Mouse (Mus musculus) CH12F3 (cell line): ENCODE results near the gene Kcnd3.

Experiments
- in situ Hi-C: fragments of 300-500 bp; cut with MboI; formaldehyde crosslinking; loops from 2 replicates; pipeline ENCODE4 v1.14.3; 2020; ENCODE audit warnings: low sequenced_read_pairs

Gene Kcnd3

DNA sequence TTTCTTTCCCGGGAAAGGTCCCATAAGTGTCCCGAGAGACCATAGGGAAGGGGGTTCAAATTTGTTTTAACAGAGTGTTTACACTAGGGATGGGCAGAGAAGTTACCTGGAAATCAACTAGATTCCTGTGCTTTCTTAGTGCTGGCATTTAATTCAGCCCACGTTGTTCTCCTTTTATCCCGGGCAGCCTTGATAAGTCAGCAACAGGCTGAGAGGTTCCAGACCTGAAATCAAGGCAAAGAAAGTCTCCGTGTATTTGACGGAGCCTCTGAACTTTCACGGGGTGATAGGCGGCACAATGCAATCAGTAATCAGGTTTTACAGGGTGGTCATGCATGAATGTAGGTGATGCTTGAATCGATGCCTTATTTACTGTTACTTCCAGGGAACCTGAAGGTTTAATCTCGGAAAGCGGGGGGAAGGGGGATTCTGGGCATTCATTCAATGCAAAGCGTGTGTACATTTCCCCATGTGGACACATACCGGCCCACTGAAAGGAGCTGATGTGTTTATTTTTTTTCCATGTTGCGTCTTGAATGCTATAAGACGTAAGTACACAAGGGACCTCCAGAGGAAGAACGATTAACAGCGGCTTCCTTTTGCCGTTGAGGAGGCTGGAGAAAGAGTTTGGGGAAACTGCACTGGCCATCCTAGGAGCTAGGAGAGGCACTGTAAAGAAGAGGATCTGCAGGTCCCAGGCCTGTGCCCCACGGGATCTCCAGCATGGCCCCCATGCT, 1.3 kb downstream of the Kcnd3 start:
- in situ Hi-C loops: no loop called here

DNA sequence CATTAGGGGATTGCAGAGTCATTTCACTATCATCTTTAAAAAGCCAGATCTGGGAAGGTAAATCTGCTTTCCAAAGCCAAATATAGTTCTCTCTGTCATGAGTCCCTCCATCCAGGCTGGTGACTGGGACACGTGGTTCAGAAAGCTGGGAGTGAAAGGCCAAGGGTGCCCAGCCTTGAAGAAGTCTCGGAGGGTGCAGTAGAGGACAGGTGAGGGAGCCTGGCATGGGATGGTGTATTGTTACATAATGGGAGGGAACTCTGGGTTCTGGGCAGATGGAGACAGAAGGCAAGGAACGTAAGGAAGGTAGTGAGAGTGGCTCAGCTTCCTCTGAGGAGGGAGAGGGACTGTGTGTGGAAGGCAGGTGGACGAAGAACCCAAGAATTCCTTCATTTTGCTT, 5.5 kb downstream of the Kcnd3 start:
- in situ Hi-C loops: no loop called here

DNA sequence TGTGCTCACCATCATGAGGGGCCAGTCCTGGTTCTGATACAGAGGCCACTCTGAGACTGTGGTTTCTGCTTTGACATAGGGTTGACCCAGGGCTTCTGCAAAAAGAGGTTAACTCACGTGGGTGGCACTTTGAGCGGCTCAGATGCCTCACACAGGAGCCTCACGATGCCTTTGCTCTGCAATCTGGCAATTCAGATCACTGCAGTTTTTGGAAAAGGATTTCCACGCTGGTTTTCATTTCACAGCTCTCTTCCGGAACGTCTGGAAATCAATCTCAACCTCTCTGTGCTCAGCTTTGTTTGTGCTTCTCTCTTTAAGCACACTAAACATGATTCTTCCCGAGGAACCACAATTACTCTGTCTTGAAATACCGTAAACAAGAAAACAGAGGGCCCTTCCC, 14.4 kb downstream of the Kcnd3 start:
- in situ Hi-C loops: no loop called here

DNA sequence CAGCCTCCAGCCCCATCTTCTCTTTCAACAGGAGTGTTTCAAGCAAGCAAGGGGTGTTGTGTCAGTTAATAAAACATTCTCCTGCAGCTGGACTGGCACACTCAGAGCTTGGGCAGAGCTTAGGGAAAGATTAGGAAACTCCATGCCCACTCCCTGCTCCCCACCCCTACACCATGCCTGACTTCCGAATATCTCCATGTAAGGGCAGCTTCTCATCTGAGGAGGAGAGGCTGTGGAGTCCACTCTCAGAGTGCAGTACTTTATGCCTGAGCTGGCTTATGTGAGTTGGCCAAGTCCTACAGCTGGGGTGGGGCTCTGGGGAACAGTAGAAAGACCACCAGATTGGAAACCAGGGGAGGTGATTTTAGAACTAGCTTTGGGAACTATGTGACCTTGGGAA, 20.4 kb downstream of the Kcnd3 start:
- in situ Hi-C loops: no loop called here

DNA sequence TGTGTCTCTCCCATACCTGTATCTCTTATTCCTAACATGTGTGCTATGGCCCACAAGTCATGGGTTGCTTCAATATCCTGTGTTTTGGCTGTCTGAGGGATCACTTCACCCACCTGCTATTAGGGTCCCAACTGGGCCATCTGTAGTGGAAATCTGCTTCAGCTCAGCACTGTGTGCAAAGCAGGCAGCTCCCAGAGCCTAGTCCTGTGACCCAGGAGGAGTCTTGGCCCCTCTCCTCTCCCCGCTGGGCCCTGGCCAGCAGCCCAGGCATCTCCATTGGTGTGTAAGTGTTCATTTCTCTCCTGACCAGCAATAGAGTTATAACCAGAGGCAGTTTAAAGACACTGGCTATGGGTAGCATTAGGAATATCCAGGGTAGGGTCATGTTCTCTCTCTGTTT, 24.3 kb downstream of the Kcnd3 start:
- in situ Hi-C loops: no loop called here

DNA sequence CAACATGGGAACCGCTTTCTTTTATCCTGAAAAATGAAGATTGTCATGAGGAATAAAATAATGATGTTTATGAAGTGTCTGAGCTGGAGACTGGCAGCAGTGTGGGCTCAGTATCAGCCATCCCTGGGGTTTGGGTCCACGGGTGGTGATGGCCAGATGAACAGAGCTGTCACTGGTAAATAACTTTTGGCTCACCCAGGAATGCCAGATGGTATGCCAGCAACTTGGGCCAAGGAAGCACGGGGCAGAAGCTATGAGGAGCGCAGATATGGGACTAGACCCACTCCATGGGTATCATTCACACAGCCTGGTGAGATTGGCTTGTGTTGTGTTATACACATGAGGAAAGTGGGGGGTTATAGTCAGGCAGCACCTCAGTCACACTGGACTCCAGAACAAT, 26.7 kb downstream of the Kcnd3 start:
- in situ Hi-C loops: no loop called here

DNA sequence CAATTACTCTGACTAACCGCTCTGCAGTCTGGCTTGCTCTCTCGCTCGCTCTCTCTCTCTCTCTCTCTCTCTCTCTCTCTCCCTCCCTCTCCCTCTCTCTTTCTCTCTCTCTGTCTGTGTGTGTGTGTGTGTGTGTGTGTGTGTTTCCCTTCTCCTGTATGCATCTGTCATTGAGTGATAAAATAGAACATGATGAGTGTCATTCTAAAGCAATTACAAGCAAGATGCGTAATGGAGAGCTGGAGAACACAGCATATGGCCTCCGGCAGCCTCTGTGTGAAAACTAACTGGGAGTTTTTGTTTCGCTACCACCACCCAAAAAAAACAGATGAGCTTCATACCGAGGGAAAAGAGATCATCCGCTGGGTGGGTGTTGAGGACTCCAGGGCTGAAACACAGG, 29.3 kb downstream of the Kcnd3 start:
- in situ Hi-C loops: no loop called here

DNA sequence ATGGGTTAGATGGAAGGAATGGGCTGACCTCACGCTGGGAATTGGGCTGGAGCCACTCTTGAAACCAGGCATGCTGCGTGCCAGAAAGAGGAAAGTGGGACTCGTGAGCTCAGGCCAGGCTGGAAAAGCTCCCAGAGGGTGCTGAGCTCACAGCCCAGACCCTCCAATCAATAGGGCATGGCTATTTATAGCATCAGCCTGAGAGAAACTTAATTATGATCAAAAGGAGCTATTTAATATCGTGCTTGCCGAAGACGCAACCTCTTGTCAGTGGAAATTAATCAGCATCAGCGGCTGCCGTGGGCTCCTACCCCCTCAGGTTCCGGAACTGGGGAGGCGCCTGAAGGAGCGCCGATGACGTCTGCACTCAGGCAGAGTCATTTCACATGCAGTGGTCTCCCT, 31.5 kb downstream of the Kcnd3 start:
- in situ Hi-C loops: no loop called here

DNA sequence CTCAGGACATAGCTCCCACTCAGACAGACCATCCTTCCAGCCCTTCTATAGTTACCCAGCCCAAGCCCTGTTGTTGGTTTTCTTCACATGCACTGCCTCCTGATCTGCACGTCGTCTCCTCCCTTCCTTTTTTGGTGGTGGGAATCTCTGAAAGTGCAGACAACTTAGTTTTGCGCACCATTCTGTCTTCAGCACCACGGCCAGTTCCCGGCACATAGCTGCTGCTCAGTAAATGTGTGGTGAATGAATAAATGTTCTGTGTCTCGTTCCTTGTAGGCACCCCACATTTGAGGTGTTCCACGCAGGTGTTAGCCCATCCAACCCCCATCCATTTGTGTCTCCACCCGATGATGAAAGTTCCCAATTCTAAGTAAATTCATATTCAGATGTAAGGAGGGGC, 35.0 kb downstream of the Kcnd3 start:
- in situ Hi-C loops: no loop called here

DNA sequence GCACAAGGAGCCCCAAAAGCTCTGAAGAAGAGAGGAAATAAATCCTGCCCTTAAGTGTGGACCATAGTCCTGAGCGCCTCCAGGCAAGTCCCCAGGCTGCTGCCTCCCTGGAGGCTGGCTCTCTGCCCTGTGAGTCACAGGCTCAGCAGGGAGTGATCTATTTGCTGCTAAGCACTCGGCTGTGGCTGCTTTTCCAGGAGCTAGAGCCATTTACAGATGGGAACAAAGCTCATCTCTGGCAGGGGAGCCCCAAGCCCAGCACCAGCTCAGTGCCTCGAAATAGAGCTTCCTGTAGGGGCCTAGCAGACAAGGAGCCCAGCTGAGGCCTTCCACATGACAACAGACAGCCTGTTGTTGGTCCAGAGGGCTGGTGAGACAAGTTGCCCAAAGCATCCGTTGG, 37.5 kb downstream of the Kcnd3 start:
- in situ Hi-C loops: no loop called here

DNA sequence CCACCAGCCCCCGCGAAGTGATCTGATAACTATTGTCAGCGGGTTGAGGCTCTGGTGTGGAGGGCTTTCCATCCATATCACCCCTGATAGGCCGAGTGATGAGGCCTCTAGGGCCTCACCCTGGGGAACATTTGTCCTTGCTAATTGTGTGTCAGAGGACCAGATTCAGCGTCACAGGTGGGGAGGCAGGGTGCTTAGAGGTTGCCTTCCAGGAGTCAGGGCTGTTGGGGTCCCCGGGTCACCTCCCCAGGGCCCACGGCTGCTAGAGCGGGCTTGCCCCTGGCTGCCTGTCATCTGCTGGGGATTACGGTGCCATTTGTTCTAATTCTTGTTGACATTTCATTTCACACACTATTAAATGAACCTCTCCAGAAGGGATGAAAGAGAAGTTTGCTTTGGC, 42.8 kb downstream of the Kcnd3 start:
- in situ Hi-C loops: no loop called here

DNA sequence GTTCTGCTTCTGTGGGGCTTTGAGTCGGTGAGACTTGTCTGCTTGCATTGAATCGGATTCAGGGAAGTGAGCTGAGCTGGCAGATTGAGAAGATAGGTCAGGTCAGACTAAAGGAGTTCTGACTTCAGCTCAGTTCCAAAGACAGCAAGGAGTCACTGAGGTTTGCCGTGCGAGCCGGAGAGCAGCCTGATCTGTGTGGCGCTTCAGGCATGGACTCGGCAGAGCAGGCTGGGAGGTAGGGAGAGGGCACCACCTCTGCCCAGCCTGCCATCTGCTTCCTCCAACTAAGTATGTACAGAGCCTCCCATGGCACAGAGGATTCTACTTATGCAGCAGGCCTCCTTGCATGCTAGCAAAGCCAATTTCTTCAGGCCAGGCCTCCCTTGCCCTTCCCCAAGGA, 44.1 kb downstream of the Kcnd3 start:
- in situ Hi-C loops: no loop called here

DNA sequence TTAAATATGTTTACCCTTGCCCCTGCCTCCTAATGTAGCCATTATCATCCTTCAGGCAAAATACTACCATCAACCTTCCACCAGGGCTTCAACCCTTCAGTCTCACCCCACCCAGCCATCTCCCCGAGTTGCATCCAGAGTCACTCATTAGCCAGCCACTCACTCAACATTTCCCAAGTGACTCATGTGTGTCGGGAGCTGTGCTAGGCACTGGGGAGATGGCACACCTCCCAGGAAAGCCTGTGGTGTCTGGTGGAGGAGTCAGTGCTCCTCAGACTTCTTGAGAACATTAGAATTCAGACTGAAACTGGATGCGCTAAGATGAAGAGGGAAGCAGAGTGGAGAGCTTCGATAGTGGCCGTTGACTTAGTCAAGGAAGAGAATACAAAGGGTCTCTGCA, 44.8 kb downstream of the Kcnd3 start:
- in situ Hi-C loops: no loop called here

DNA sequence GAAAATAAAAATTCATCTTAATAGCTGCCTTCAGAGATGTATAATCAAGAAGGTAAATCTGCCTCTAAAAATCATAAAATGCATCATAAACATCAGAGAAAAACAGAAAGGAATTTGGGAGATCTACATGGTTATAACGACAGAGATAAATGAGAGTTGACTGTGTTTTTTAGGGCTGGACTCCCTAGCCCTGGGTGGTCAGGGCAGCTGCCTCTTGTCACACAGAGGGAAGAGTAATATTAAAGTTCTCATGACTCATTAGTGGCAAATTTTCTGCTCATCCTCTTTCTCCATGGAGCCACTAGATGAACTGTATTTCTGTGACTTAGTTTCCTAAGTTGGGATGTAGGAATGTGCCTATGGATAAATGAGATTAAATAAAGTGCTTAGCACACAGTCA, 48.9 kb downstream of the Kcnd3 start:
- in situ Hi-C loops: no loop called here

DNA sequence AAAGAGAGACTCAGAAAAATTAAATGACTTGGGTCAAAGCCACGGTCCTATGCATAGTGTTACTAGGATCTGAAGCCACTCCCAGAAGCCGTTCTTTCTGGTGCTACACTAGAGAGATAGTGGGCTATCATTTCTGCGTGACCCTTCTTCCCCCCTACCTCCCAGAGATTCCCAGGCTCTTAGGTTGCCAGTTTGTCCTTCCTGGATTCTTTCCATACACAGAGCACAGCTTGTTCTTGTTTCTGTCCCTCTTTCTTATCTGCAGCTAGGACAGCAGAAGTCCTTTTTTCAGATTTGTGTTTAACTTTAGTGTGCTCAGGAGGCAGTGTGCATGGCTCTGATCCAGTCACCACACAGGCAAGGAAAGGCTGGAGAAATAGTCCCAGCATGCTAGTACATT, 52.1 kb downstream of the Kcnd3 start:
- in situ Hi-C loops: no loop called here

DNA sequence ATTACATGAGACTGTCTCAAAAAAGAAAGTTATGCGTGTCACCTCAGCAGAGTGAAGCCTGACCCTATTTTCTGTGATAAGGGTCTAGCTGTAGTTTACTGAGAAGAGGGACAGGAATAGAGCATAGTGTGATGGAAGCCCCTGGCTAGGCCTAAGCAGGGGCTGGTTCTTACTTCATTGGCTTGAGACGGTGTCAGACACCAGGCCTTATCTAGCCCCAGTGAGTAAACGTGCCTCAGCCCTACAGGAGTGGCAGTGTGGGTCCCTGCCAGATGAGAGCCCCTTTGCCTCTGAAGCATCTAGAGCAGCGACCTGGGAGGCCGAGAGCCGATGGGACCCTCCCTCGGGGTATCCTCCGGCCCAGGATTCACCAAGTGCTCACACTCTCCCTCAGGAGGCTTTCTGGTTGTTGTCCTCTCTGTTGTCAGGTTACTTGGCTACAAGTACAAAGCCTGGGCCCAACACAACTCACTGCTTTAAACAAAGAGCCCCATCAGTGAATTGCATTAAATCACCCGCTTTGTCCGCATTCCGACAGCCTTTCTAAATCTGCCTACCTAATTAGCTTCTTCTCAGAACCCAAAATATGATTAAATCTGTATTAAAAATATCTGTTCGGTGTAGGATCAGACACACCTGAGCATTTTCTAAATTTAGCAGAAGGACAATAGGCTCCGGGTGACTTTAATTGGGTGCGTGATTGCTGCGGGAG, 53.2 kb downstream of the Kcnd3 start:
- in situ Hi-C loops: no loop called here

DNA sequence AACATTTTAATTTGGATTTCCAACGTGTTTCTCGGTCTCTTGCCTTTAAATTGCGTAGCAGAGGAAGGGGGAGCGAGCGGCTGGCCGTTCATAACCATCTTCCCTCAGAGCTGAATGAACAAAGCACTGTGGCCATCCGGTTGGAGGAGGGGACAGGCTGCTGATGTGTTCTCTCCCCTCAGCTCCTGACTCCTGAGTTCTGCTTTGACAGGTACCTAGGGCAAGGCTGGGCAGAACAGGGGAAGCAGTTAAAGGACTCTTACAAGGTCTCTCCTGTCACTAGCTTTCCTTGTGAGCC, 53.7 kb downstream of the Kcnd3 start:
- in situ Hi-C loops: no loop called here

DNA sequence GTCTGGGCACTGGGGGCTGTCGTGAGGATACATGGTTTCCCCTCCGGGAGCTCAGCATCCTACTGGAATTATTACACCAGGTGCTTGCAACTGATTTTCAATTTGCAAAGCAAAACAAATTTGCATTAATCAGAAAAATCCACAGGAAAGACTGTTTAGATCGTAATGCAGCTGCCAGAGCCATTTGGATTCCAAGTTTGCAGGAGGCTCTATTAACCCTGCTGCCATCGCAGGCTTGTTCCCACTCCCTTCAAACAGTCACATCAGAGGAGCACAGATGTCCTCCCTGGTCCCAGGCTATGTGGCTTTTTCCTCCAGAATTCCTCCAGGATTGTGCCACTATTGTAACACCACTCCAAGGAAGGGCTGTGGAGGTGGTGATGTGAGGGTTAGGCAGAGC, 54.5 kb downstream of the Kcnd3 start:
- in situ Hi-C loops: no loop called here

DNA sequence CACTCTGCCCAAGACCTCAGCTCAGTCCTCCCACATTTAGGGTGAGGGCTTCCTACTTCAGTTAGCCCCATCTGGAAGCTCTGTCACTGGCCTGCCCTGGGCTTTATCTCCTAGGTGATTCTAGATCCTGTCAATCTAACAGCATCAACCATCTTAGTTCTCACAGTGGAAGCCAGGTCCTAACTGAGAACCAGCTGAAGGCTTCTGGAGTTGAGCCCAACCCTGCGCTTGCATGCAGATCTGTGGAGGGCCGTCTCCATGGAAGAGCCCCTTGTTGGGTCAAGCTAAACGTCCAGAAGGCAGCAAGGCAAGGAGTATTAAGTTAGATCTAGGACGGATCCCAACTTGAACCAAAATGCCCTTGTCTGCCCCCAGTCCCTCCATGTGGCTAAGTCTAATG, 57.2 kb downstream of the Kcnd3 start:
- in situ Hi-C loops: no loop called here

DNA sequence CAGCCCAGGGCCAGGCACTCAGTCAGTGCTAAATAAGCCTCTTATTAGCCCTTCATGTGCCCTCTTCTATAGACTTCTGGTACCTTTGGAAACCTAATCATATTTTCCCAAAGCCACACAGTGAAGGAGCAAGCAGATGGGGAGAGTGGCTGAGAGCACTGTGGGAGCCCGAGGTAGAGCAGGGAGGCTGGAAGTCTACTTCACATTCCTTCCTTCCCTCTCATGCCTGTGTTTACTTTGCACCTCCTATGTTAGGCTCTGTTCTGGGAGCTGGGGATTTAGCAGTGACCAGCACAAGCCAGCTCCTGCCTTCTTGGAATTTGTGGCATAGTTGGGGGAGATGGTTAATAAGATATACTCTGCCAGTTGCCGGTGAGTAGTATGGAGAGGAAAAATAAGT, 59.7 kb downstream of the Kcnd3 start:
- in situ Hi-C loops: no loop called here

DNA sequence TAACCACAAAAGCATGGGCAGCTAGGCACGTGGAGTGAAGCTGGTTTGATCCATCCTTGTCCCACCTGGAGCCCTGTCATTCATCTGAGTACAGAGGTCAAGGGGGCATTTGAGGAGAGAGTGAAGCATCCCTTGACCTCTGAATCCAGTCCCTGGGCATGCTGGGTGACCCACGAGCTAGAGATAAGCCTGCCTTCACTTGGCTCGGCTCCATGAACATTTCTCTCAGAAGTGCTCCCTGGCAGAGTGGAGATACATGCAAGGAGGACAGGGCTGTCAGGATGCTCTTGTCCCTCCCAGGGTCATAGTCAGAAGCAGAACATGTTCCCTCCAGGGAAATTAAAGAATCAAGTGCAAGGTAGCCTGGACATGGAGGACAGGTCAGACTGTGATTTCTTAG, 62.1 kb downstream of the Kcnd3 start:
- in situ Hi-C loops: no loop called here

DNA sequence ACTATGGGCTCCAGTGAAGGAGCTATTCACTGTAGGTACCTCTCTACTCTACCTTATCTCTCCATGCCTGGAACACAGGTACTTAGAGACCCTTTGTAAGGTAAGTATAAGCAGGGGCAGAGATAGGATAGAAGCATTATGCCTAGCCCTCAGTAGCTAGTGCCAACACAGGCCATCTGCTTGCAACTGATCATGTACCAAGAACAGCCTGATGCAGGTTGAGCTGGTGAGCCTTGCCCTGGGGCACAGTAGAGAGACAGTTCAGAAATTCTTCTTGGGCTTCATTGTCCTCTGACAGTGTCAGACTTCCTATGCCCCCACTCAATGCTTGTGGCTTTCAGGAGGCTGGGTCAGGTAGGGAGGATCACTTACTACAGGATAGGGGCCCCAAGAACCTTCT, 62.9 kb downstream of the Kcnd3 start:
- in situ Hi-C loops: no loop called here

DNA sequence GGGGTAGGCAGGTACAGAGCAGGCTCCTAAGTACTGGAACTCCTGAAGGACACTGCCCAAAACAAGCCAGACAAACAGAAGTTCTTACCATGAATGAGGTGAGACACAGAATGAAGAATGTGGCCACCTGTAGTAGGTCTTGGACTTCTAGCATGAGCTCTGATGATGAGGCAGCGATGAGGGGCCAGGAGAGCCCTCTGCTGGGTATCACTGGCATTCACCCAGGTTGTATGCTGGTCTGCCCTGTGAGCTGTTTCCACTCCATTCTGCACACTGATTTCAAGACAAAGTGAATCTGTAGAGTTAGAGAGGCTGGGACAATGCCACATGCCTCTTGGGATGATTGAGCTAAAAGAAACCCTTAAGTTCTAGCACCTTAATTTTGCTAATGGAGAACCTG, 63.5 kb downstream of the Kcnd3 start:
- in situ Hi-C loops: no loop called here
